Mouse (Mus musculus): ENCODE measurements around the gene Stk11.
A peak's percentile ranks its signal among the peaks of the same experiment; 100 is the strongest.

Gene Stk11

GRCm38 (mm10) chr10:80115290-80115943, at the start of gene Stk11:
Gene Stk11 (plus strand): TSS chr10:80115803.
- peak; percentile 100 for DNase-seq (ENCODE audit: low read depth)

- no peak for DNase-seq (ENCODE audit: low read depth)
Observed at GRCm38 (mm10) chr10:80069251-80069650, 46.4 kb upstream of the Stk11 start.

DNA sequence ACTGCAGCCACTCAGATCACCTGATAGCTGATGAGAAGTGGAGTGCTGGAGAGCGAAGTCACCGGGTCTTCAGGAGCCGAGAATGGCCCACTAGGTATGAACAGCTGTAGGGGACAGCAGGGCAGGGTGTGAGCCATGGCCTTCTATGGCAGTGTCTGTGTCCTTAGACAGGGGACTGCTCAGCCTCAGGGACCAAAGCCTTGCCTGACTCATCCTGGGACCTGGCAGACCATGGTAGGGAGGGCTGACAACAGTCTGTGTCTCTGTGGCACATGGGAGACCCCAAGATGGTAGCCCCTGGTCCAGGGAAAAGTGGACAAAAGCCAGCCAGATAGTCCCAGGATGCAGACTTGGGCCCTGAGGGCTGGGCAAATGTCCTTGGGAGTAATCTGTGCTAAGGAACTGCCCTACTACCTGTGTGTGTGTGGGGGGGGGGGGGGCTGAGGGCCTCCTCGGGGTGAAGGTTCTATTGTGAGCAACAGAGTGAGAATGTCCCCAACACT, 45.6 kb upstream of the Stk11 start:
- no peak for DNase-seq (ENCODE audit: low read depth)

DNA sequence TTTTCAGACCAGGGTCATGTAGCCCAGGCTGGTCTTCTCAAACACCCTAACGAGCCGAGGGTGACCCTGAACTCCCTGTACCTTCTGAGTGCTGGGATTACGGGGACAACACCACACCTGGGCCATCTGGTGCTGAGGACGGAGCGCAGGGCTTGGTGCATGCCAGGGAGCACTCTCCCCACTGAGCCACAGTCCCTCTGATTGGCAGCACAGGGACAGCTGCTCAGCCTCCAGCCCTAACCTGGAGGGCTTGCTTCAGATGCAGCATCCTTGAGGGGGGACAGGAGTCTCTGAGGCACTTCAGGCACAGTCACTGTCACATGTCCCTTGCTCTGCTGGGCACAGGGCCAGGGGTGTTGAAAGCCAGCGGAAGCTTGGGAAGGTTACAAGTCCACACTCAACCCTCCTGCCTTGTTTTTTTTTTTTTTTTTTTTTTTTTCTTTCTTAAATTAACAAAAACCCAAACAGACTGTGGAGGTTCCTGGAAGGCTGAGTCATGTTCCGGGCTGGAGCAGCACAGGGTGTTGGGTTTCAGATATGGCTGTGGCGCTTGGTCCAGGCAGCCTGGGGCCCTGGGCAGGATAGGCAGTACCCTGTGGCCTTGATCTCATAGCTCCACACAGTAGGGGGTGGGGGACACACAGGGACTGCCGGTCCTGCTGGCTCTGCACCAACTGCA, 44.6 kb upstream of the Stk11 start:
- DNase-seq (ENCODE audit: low read depth) = peak; percentile 99

GRCm38 (mm10) chr10:80071516-80071900, 44.1 kb upstream of the Stk11 start:
- no peak for DNase-seq (ENCODE audit: low read depth)

DNA sequence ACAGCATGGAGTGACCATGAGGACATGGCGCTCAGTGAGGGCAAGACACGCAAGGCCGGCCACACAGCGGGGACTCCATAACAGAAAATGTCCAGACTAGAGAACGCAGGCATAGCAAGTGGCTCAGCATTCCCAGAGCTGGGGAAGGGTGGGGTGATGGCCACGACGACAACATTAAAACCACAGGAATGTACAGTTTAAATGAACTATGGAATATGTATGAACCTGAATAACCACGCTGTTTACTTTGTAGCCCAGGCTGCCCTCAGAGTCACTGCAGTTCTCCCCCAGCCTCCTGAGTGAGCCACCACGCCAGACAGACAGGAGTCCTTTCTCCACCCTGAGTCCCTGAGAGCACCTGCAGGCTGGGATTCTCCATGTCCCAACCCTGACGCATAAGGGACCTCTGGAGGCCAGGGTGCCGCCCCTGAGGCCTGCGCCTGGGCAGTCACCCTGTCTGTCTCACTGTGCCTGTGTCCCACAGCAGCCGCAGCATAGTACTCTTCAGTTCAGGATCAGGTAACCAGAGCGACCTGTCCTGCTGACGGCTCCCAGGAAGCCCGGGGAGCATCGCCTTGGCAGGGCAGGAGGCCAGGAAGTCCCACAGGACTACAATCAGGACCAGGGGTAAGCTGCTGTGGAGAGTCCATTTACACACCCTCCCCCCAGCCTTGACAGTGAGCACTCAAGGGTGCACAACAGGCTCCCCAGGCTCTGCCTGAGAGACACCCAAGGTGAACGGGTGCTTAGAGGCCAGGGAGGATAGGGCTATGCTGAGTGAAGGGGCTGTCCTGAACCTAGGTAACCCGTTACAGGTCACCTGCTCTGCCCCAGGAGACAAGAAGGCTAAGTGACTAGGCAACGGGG, 42.7 kb upstream of the Stk11 start:
- no peak for DNase-seq (ENCODE audit: low read depth)

- peak; percentile 96 for DNase-seq (ENCODE audit: low read depth)
Observed at GRCm38 (mm10) chr10:80074813-80075601, 40.6 kb upstream of the Stk11 start.

- no peak for DNase-seq (ENCODE audit: low read depth)
Observed at GRCm38 (mm10) chr10:80075924-80076323, 39.7 kb upstream of the Stk11 start.

DNA sequence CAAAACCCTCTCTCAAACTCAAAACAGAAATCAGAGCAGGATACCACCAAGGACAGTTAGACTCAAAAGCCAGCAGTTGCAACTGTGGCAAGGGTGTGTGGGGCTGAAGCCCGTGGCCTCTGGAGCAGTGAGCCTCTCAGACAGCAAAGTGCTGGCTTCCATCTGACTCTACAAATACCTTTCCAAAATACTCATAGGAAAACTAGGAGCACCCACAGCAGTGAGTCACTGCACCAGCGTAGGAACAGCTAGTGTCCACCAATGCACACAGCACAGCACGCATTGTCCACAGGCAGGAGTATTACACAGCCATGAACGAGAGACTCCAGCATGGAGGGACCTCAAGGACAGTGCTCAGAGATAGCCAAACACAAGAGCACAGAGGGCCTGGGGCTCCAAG, 39.2 kb upstream of the Stk11 start:
- DNase-seq (ENCODE audit: low read depth) = no peak

- DNase-seq (ENCODE audit: low read depth) = no peak
Observed at GRCm38 (mm10) chr10:80077312-80077711, 38.3 kb upstream of the Stk11 start.

GRCm38 (mm10) chr10:80078366-80078765, 37.2 kb upstream of the Stk11 start:
- no peak for DNase-seq (ENCODE audit: low read depth)

DNA sequence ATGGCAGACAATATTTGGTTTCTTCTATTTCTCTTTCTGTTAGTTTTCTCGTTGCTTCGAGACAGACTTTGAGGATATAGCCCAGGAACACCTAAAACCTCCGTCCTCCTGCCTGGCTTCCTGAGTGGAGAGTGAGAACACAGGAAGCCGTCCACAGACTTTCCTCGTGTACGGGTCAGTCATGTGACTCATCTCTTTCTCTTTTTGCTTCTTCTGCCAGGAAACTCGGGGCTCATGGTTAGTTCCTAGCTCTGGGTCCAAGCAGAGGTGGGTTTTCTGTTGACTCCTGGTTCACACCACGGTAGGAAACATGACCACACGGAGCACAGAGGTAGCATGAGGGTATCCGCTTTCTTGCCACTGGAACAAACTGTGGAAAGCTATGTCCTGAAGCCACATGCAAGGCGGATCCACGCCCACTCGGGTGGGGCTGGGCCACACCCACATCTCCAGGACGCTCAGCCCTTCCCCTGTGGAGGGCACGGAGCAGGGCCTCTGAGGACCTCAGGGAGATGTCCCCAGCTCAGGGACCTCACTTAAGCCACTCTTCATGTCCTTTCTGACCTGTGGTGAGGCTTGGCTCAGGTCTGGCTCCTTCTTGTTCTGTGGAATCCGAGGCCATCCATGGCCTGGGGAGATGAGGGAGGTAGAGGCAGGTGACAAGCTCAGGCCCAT, 35.1 kb upstream of the Stk11 start:
- DNase-seq (ENCODE audit: low read depth) = peak; percentile 51

DNA sequence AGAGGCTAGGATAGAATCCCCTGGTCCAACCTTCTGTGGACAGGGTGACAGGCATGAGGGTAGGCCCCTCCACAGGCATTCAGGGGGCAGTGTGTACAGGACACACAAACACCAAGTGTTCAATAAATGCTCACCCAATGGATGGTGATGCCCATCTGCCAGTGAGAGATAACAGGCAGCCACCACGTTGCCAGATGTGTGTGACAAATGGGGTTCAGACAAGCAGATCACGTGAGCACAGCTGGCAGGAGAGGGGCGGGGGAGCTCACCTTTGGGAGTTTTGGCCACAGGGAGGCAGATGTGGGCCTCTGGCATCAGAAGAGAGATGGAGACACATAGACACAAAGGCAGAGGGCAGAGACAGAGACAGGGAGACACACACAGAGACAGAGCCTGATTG, 34.5 kb upstream of the Stk11 start:
- DNase-seq (ENCODE audit: low read depth) = no peak

- DNase-seq (ENCODE audit: low read depth) = no peak
Observed at GRCm38 (mm10) chr10:80084817-80085487, 30.7 kb upstream of the Stk11 start.

- peak; percentile 90 for DNase-seq (ENCODE audit: low read depth)
Observed at GRCm38 (mm10) chr10:80086847-80087246, 28.8 kb upstream of the Stk11 start.

- no peak for DNase-seq (ENCODE audit: low read depth)
Observed at GRCm38 (mm10) chr10:80087483-80087882, 28.1 kb upstream of the Stk11 start.

- DNase-seq (ENCODE audit: low read depth) = no peak
Observed at GRCm38 (mm10) chr10:80089146-80089545, 26.5 kb upstream of the Stk11 start.

DNA sequence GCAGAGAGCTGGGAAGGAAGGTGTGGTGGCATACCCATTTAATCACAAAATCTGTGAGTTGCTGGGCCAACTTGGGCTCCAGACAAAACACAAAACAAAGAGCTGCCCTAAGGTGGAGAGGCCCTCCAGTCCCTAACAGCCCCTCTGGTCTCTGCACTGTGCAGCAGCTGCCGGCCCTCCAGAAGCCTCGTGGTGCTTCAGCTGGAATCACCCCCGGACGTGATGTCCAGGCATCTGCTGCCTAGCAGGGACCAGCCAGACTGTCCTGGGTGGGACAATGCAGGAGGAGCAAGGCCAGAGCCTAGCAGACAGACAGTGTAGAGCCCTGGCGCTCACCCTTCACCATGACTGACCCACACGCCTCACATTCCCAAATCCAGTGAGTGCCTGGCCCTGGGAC, 24.1 kb upstream of the Stk11 start:
- no peak for DNase-seq (ENCODE audit: low read depth)

DNA sequence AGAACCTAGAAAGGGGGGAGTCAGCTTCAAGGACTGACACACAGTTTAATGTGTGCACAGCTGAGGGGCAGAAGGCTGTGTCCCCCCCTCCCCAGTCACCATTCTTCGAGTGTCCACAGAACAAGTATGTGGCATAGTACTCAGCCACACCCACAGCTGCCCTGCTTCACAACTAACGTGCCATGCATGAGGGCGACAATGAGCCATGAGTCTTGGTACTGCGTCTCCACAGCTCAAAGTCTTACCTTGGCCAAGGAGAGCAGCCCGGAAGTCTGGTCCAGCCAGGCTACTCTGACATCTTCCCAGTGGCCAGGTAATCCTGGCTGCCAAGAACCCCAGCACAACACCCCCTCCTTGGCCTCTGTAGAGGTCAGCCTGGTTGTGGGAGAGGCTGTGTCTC, 22.9 kb upstream of the Stk11 start:
- no peak for DNase-seq (ENCODE audit: low read depth)

DNA sequence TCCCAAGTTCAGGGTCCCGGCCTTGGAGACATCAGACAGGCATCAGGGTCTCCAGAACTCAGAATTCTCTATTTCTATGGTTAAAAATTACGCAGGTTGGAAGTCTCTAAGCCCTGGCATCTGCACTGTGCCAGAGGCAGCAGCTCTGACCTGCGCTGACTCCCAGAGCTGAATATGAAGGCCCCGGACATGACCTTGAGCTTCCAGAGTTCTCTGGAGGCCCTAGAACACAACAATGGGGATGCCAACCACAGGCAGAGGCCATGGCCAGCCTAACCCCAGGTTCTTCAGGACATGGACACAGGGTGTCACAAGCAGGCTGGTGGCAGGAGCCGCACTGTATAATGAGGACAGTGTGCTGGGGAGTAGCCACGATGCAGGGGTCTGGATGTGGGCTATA, 21.5 kb upstream of the Stk11 start:
- DNase-seq (ENCODE audit: low read depth) = no peak

DNA sequence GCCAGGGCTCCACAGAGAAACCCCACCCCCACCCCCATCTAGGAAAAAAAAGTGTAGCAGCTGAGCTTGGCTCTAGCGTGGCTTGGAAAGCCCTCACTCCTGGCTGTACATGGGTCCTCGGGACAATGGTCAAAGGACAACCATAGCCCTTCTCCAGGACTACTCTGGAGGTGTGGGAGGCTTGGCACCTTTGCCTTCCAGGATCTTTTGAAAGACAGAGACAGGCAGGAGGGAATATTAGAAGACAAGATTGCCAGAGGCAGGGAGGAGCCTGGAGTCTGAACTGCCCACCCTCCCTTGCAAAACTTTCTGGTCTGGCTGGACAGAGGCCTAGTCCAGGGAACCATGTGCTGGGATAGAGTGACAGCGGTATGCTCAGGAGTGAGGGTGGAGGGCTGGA, 20.9 kb upstream of the Stk11 start:
- no peak for DNase-seq (ENCODE audit: low read depth)
